Mouse (Mus musculus) limb, embryonic 13.5 days (tissue): ENCODE data around the gene Zfp595. TPM values are rescaled to one million over a fixed set of nuclear protein-coding genes. Genes with fewer than 3 reads are reported as not detected.
"Not testable (repeated sequence)": the region's sequence is repeated elsewhere in the genome, so short reads cannot be mapped to it uniquely, and the experiment has no call there.

Experiments used
- ATAC-seq: fragments of 200-750 bp; cut with Nextera tagmentation; 2 replicates; pipeline ENCODE4 v1.8.0; 2017; ENCODE audit warnings: low read depth, moderate number of reproducible peaks, moderate TSS enrichment; ENCODE audit not compliant: low FRiP score
- H3K27ac ChIP-seq: fragments of 300-500 bp; sonication (generic); 2 replicates; pipeline ENCODE4 v1.5.1; 2015; ENCODE audit warnings: inconsistent platforms, mild to moderate bottlenecking, moderate library complexity
- H3K27me3 ChIP-seq: fragments of 300-500 bp; sonication (generic); 2 replicates; pipeline ENCODE4 v1.6.1; 2015; ENCODE audit warnings: mild to moderate bottlenecking, inconsistent platforms
- H3K36me3 ChIP-seq: fragments of 300-500 bp; sonication (generic); 2 replicates; pipeline ENCODE4 v1.6.1; 2015; ENCODE audit warnings: inconsistent platforms, mild to moderate bottlenecking, moderate library complexity
- H3K4me1 ChIP-seq: fragments of 300-500 bp; sonication (generic); 2 replicates; pipeline ENCODE4 v1.6.1; 2015; ENCODE audit warnings: inconsistent platforms
- H3K4me2 ChIP-seq: fragments of 300-500 bp; sonication (generic); replicated peaks from 2 replicates; pipeline ENCODE4 v1.6.1; 2015; ENCODE audit warnings: inconsistent platforms, mild to moderate bottlenecking, moderate library complexity
- H3K4me3 ChIP-seq: fragments of 300-500 bp; sonication (generic); 2 replicates; pipeline ENCODE4 v1.5.1; 2015; ENCODE audit warnings: moderate library complexity, mild to moderate bottlenecking, inconsistent platforms
- H3K9ac ChIP-seq: fragments of 300-500 bp; sonication (generic); 2 replicates; pipeline ENCODE4 v1.6.1; 2015; ENCODE audit warnings: mild to moderate bottlenecking, inconsistent platforms
- H3K9me3 ChIP-seq: fragments of 300-500 bp; sonication (generic); 2 replicates; pipeline ENCODE4 v1.6.1; 2016; ENCODE audit warnings: inconsistent platforms
- WGBS: fragments of 180-500 bp; shearing (Covaris S2); methylation state at CpG from one replicate; pipeline ENCODE4 v1.1.7; 2015; 5-methylcytosine and 5-hydroxymethylcytosine counted together
- polyA plus RNA-seq: library from polyadenylated mRNA; unstranded; fragments of >200 nt; fragmentation: Nextera tagmentation; extraction: Ambion mirVana; gene quantifications from 2 replicates; pipeline ENCODE4 v1.2.1, GENCODE M21; 2015

The Zfp595 gene
- polyA plus RNA-seq = 2.4 and 2.5 TPM in 2 replicates

GRCm38 (mm10) chr13:67332019-67332724 lies at the start of gene Zfp595:
Gene Zfp595, minus strand, starts transcription at chr13:67332570.
- no peaks in the 10 kb centered on the region for H3K27me3 ChIP-seq
- H3K9ac ChIP-seq = peak within 1 kb of the TSS; percentile 72
- no peaks in the 10 kb centered on the region for H3K36me3 ChIP-seq
- peak within 1 kb of the TSS; percentile 77 for H3K4me2 ChIP-seq
- peak; percentile 93 for ATAC-seq
- H3K4me1 ChIP-seq = peaks cover 11% of the 10 kb centered on the region; the same call in 1 of the 2 replicates
- peak within 1 kb of the TSS; percentile 63; the same call in 1 of the 2 replicates for H3K27ac ChIP-seq
- peaks cover 3% of the 10 kb centered on the region; the same call in 1 of the 2 replicates for H3K9me3 ChIP-seq
- WGBS = 16% methylated on average over 17 of the region's 17 CpGs
- peak within 1 kb of the TSS; percentile 63 for H3K4me3 ChIP-seq

GRCm38 (mm10) chr13:67376255-67376654 lies 43.9 kb upstream of the Zfp595 start:
- 86% methylated on average over 3 of the region's 3 CpGs for WGBS
- not testable (repeated sequence) for H3K4me3 ChIP-seq, H3K27ac ChIP-seq, H3K4me1 ChIP-seq, ATAC-seq, H3K36me3 ChIP-seq, H3K4me2 ChIP-seq, H3K27me3 ChIP-seq, H3K9me3 ChIP-seq, H3K9ac ChIP-seq

- 16% methylated on average over 13 of the region's 15 CpGs for WGBS
- H3K9me3 ChIP-seq, H3K4me1 ChIP-seq, H3K27ac ChIP-seq, H3K36me3 ChIP-seq, H3K27me3 ChIP-seq: not testable (repeated sequence)
- Histone ChIP-seq H3K4me2 (peak within 1 kb of the TSS; percentile 62), H3K4me3 (peak within 1 kb of the TSS; percentile 48), H3K9ac (peak within 1 kb of the TSS; percentile 48; the same call in 1 of the 2 replicates)
- ATAC-seq = peak; percentile 95
Measured at GRCm38 (mm10) chr13:67375050-67375911, 42.9 kb upstream of the Zfp595 start, which contains the start of the genes Gm28041 and Zfp456. Gene Gm28041, minus strand, starts transcription at chr13:67375733. Gene Zfp456, minus strand, starts transcription at chr13:67375810.

GRCm38 (mm10) chr13:67360131-67360744 lies 27.9 kb upstream of the Zfp595 start, which contains the start of the genes Gm28044 and Zfp953:
Gene Gm28044, minus strand, starts transcription at chr13:67360536.
Gene Zfp953, minus strand, starts transcription at chr13:67360605.
- Histone ChIP-seq H3K27me3 (no peaks in the 10 kb centered on the region), H3K27ac (peak within 1 kb of the TSS; percentile 39; the same call in 1 of the 2 replicates), H3K36me3 (no peaks in the 10 kb centered on the region), H3K9me3 (no peaks in the 10 kb centered on the region), H3K4me2 (peak within 1 kb of the TSS; percentile 79), H3K4me3 (peak within 1 kb of the TSS; percentile 82), H3K4me1 (0 out of 2 replicates have a peak, but pooled peaks cover 3% of the 10 kb centered on the region), H3K9ac (peak within 1 kb of the TSS; percentile 84)
- 0% methylated on average over 15 of the region's 15 CpGs for WGBS
- peak; percentile 94 for ATAC-seq

GRCm38 (mm10) chr13:67351854-67352253 lies 19.5 kb upstream of the Zfp595 start:
- Histone ChIP-seq H3K27me3 (no peaks in the 10 kb centered on the region), H3K4me3 (no peak overlapping the region), H3K36me3 (no peaks in the 10 kb centered on the region), H3K9me3 (no peaks in the 10 kb centered on the region), H3K4me1 (no peaks in the 10 kb centered on the region), H3K27ac (no peak overlapping the region), H3K4me2 (no peak overlapping the region), H3K9ac (no peak overlapping the region)
- no peak for ATAC-seq

GRCm38 (mm10) chr13:67343422-67343821 lies 11.1 kb upstream of the Zfp595 start:
- Histone ChIP-seq H3K4me1 (no peaks in the 10 kb centered on the region), H3K9ac (no peak overlapping the region), H3K9me3 (no peaks in the 10 kb centered on the region), H3K27me3 (no peaks in the 10 kb centered on the region), H3K4me3 (no peak overlapping the region), H3K36me3 (peaks cover 7% of the 10 kb centered on the region), H3K4me2 (no peak overlapping the region), H3K27ac (no peak overlapping the region)
- WGBS = 91% methylated on average over 2 of the region's 2 CpGs
- no peak for ATAC-seq

- Histone ChIP-seq H3K4me3 (peak overlapping the region; percentile 63), H3K9ac (peak overlapping the region; percentile 72), H3K27me3 (no peaks in the 10 kb centered on the region), H3K4me2 (peak overlapping the region; percentile 77), H3K36me3 (no peaks in the 10 kb centered on the region), H3K9me3 (peaks cover 3% of the 10 kb centered on the region; the same call in 1 of the 2 replicates), H3K4me1 (peaks cover 11% of the 10 kb centered on the region; the same call in 1 of the 2 replicates), H3K27ac (peak overlapping the region; percentile 63; the same call in 1 of the 2 replicates)
- 85% methylated on average over 1 of the region's 1 CpGs for WGBS
- peak; percentile 41 for ATAC-seq
Measured at GRCm38 (mm10) chr13:67332877-67333276, 507 bp upstream of the Zfp595 start.

- Histone ChIP-seq H3K9me3 (no peaks in the 10 kb centered on the region), H3K36me3 (no peaks in the 10 kb centered on the region), H3K9ac (peak overlapping the region; percentile 88), H3K27ac (no peak overlapping the region), H3K4me1 (0 out of 2 replicates have a peak, but pooled peaks cover 6% of the 10 kb centered on the region), H3K4me3 (peak overlapping the region; percentile 73), H3K27me3 (no peaks in the 10 kb centered on the region), H3K4me2 (peak overlapping the region; percentile 86)
- ATAC-seq = peak; percentile 64
- WGBS = 36% methylated on average over 5 of the region's 5 CpGs
Measured at GRCm38 (mm10) chr13:67306718-67307117, 25.7 kb downstream of the Zfp595 start.

- Histone ChIP-seq H3K36me3 (no peaks in the 10 kb centered on the region), H3K9ac (peak within 1 kb of the TSS; percentile 88), H3K4me2 (peak within 1 kb of the TSS; percentile 86), H3K9me3 (no peaks in the 10 kb centered on the region), H3K4me3 (peak within 1 kb of the TSS; percentile 73), H3K4me1 (0 out of 2 replicates have a peak, but pooled peaks cover 6% of the 10 kb centered on the region), H3K27ac (no peak within 1 kb of the TSS), H3K27me3 (no peaks in the 10 kb centered on the region)
- WGBS = 10% methylated on average over 16 of the region's 16 CpGs
- ATAC-seq = peak; percentile 99
Measured at GRCm38 (mm10) chr13:67305822-67306672, 26.3 kb downstream of the Zfp595 start, which contains the start of gene Zfp457. Gene Zfp457, minus strand, starts transcription at chr13:67306485.

- Histone ChIP-seq H3K27me3 (no peaks in the 10 kb centered on the region), H3K36me3 (no peaks in the 10 kb centered on the region), H3K9me3 (no peaks in the 10 kb centered on the region), H3K4me1 (no peaks in the 10 kb centered on the region), H3K9ac (no peak within 1 kb of the TSS), H3K4me2 (peak within 1 kb of the TSS; percentile 37; the same call in 1 of the 2 replicates), H3K27ac (no peak within 1 kb of the TSS), H3K4me3 (peak within 1 kb of the TSS; percentile 12; the same call in 1 of the 2 replicates)
- WGBS = 38% methylated on average over 7 of the region's 7 CpGs
- ATAC-seq = peak; percentile 71; the same call in 1 of the 2 replicates
Measured at GRCm38 (mm10) chr13:67278314-67278713, 54.1 kb downstream of the Zfp595 start, which contains the start of gene Zfp458. Gene Zfp458, minus strand, starts transcription at chr13:67278466.
